Mouse (Mus musculus) neutrophil, adult 5-6 weeks (primary cell): ENCODE results near the gene Cmtm2b. TPM values are rescaled to one million over a fixed set of nuclear protein-coding genes. Genes with fewer than 3 reads are reported as not detected.

Experiments used
- ATAC-seq: fragments of 151-379, 151-347 bp; 2 replicates; pipeline ENCODE4 v1.8.0; 2017; ENCODE audit warnings: mild to moderate bottlenecking, moderate TSS enrichment; ENCODE audit not compliant: insufficient number of reproducible peaks, poor library complexity, low FRiP score, severe bottlenecking; ENCODE audit errors: extremely low read depth
- total RNA-seq: library from RNA; stranded (forward); fragments of 200-1000 nt; gene quantifications from 2 replicates; pipeline ENCODE4 v1.2.3, GENCODE M21; 2017

The Cmtm2b gene
- total RNA-seq, 1 experiment from 2014 or later = not detected

- peak; percentile 60 for ATAC-seq
Observed at GRCm38 (mm10) chr8:104340233-104341105, 18.4 kb downstream of the Cmtm2b start.

GRCm38 (mm10) chr8:104341106-104341561 is 19.1 kb downstream of the Cmtm2b start:
- no peak for ATAC-seq

GRCm38 (mm10) chr8:104341678-104342077 is 19.6 kb downstream of the Cmtm2b start:
- ATAC-seq = no peak

- no peak for ATAC-seq
Observed at GRCm38 (mm10) chr8:104342426-104342825, 20.4 kb downstream of the Cmtm2b start.

- ATAC-seq = peak; percentile 64
Observed at GRCm38 (mm10) chr8:104343957-104344356, 21.9 kb downstream of the Cmtm2b start.

GRCm38 (mm10) chr8:104344622-104345021 is 22.6 kb downstream of the Cmtm2b start:
- ATAC-seq = no peak

- ATAC-seq = no peak
Observed at GRCm38 (mm10) chr8:104346706-104347105, 24.7 kb downstream of the Cmtm2b start.

GRCm38 (mm10) chr8:104348971-104349370 is 26.9 kb downstream of the Cmtm2b start:
- ATAC-seq = no peak

- ATAC-seq = no peak
Observed at GRCm38 (mm10) chr8:104350047-104350446, 28.0 kb downstream of the Cmtm2b start.

GRCm38 (mm10) chr8:104353186-104353585 is 31.2 kb downstream of the Cmtm2b start:
- ATAC-seq = no peak

- ATAC-seq = no peak
Observed at GRCm38 (mm10) chr8:104354504-104354903, 32.5 kb downstream of the Cmtm2b start.

- no peak for ATAC-seq
Observed at GRCm38 (mm10) chr8:104358637-104359036, 36.6 kb downstream of the Cmtm2b start.

GRCm38 (mm10) chr8:104359778-104360456 is 37.9 kb downstream of the Cmtm2b start:
- ATAC-seq = no peak

- ATAC-seq = no peak
Observed at GRCm38 (mm10) chr8:104365695-104366094, 43.7 kb downstream of the Cmtm2b start.

- ATAC-seq = no peak
Observed at GRCm38 (mm10) chr8:104367398-104367797, 45.4 kb downstream of the Cmtm2b start.

- no peak for ATAC-seq
Observed at GRCm38 (mm10) chr8:104369591-104369990, 47.6 kb downstream of the Cmtm2b start.

GRCm38 (mm10) chr8:104370071-104370470 is 48.0 kb downstream of the Cmtm2b start:
- no peak for ATAC-seq

- no peak for ATAC-seq
Observed at GRCm38 (mm10) chr8:104371121-104371520, 49.1 kb downstream of the Cmtm2b start.

- no peak for ATAC-seq
Observed at GRCm38 (mm10) chr8:104373779-104374178, 51.7 kb downstream of the Cmtm2b start.

GRCm38 (mm10) chr8:104374269-104374668 is 52.2 kb downstream of the Cmtm2b start:
- no peak for ATAC-seq
